Mouse (Mus musculus) MEL (cell line): ENCODE results near the gene P2rx3. TPM values are rescaled to one million over a fixed set of nuclear protein-coding genes. Genes with fewer than 3 reads are reported as not detected.

ENCODE experiments used
- DNase-seq: peaks from one replicate; pipeline ENCODE4 v3.0.0; 2011; ENCODE audit warnings: low read depth, low spot score
- H3K27ac ChIP-seq: 2 replicates; pipeline ENCODE4 v1.5.1; 2012; ENCODE audit warnings: low read depth, mild to moderate bottlenecking, control low read depth, low read length, moderate library complexity; ENCODE audit not compliant: control insufficient read depth
- H3K27me3 ChIP-seq, 2 experiments: fragments of 150-350 bp in 1 of 2; sonication (generic) in 1 of 2; 2 replicates each; pipeline ENCODE4 v1.6.1; 2012; ENCODE audit warnings: low read length in 2 of 2, mild to moderate bottlenecking in 2 of 2, improper control_type of control experiment in 1 of 2, moderate library complexity in 1 of 2; ENCODE audit not compliant: insufficient read depth in 2 of 2, control insufficient read depth in 1 of 2
- H3K36me3 ChIP-seq, 2 experiments: 2 replicates each; pipeline ENCODE4 v1.6.1; 2012 to 2014; ENCODE audit warnings: low read length in 2 of 2, improper control_type of control experiment in 1 of 2, inconsistent platforms in 1 of 2, mild to moderate bottlenecking in 1 of 2; ENCODE audit not compliant: insufficient read depth in 2 of 2, control insufficient read depth in 1 of 2
- H3K4me1 ChIP-seq, 2 experiments: fragments of 150-350 bp in 1 of 2; sonication (generic) in 1 of 2; 2 replicates each; pipeline ENCODE4 v1.6.1; 2012; ENCODE audit warnings: low read length in 2 of 2, improper control_type of control experiment in 1 of 2, mild to moderate bottlenecking in 1 of 2; ENCODE audit not compliant: insufficient read depth in 2 of 2, control insufficient read depth in 1 of 2
- H3K4me3 ChIP-seq, 2 experiments: fragments of 150-350 bp in 1 of 2; sonication (generic) in 1 of 2; 2 replicates each; pipeline ENCODE4 v1.5.1; 2012; ENCODE audit warnings: low read depth in 2 of 2, low read length in 2 of 2, mild to moderate bottlenecking in 2 of 2, moderate library complexity in 2 of 2, control low read depth in 1 of 2, improper control_type of control experiment in 1 of 2; ENCODE audit not compliant: control insufficient read depth in 1 of 2, insufficient read depth in 1 of 2
- H3K79me2 ChIP-seq: 2 replicates; pipeline ENCODE4 v1.6.1; 2012; ENCODE audit warnings: mild to moderate bottlenecking, low read length, moderate library complexity; ENCODE audit not compliant: control insufficient read depth, poor library complexity, insufficient read depth
- H3K9ac ChIP-seq: 2 replicates; pipeline ENCODE4 v1.6.1; 2012; ENCODE audit warnings: low read depth, mild to moderate bottlenecking, control low read depth, low read length, moderate library complexity; ENCODE audit not compliant: control insufficient read depth, poor library complexity, severe bottlenecking
- H3K9me3 ChIP-seq: fragments of 150-350 bp; sonication (generic); replicated peaks from 2 replicates; pipeline ENCODE4 v1.6.1; 2012; ENCODE audit warnings: mild to moderate bottlenecking, low read length, improper control_type of control experiment, moderate library complexity; ENCODE audit not compliant: insufficient read depth
- BHLHE40 ChIP-seq: IDR thresholded peaks from 2 replicates; pipeline ENCODE4 v1.6.1; 2012; ENCODE audit warnings: low read depth, mild to moderate bottlenecking, inconsistent platforms, low read length, improper control_type of control experiment, borderline replicate concordance
- CHD2 ChIP-seq: IDR thresholded peaks from 2 replicates; pipeline ENCODE4 v1.6.1; 2011; ENCODE audit warnings: low read length, improper control_type of control experiment
- CTCF ChIP-seq, 3 experiments: IDR thresholded peaks in 2 of 3; conservative IDR thresholded peaks in 1 of 3; 2 replicates each; pipeline ENCODE4 v1.5.1; 2011 to 2012; ENCODE audit warnings: low read length in 3 of 3, low read depth in 2 of 3, mild to moderate bottlenecking in 2 of 3, improper control_type of control experiment in 1 of 3, inconsistent platforms in 1 of 3, mixed read lengths in 1 of 3, moderate library complexity in 1 of 3; ENCODE audit not compliant: control insufficient read depth in 1 of 3, insufficient read depth in 1 of 3, poor library complexity in 1 of 3, severe bottlenecking in 1 of 3
- E2F4 ChIP-seq: IDR thresholded peaks from 2 replicates; pipeline ENCODE4 v1.6.1; 2011; ENCODE audit warnings: low read depth, low read length, improper control_type of control experiment, borderline replicate concordance
- EP300 ChIP-seq, 2 experiments: IDR thresholded peaks; 2 replicates each; pipeline ENCODE4 v1.6.1; 2011; ENCODE audit warnings: improper control_type of control experiment in 2 of 2, low read length in 2 of 2, low read depth in 1 of 2, mild to moderate bottlenecking in 1 of 2
- ETS1 ChIP-seq: IDR thresholded peaks from 2 replicates; pipeline ENCODE4 v1.6.1; 2012; ENCODE audit warnings: low read depth, mild to moderate bottlenecking, inconsistent platforms, low read length, improper control_type of control experiment, moderate library complexity
- GATA1 ChIP-seq: IDR thresholded peaks from 2 replicates; pipeline ENCODE4 v1.6.1; 2011; ENCODE audit warnings: low read depth, low read length, improper control_type of control experiment
- HCFC1 ChIP-seq: IDR thresholded peaks from 2 replicates; pipeline ENCODE4 v1.6.1; 2012; ENCODE audit warnings: low read depth, mild to moderate bottlenecking, inconsistent platforms, low read length, improper control_type of control experiment, moderate library complexity
- KAT2A ChIP-seq: conservative IDR thresholded peaks from 2 replicates; pipeline ENCODE4 v1.6.1; 2012; ENCODE audit warnings: low read depth, low read length, improper control_type of control experiment, inconsistent platforms
- MAZ ChIP-seq: IDR thresholded peaks from 2 replicates; pipeline ENCODE4 v1.6.1; 2012; ENCODE audit warnings: low read depth, mild to moderate bottlenecking, inconsistent platforms, low read length, improper control_type of control experiment
- MYC ChIP-seq: IDR thresholded peaks from 2 replicates; pipeline ENCODE4 v1.6.1; 2011; ENCODE audit warnings: low read depth, mild to moderate bottlenecking, low read length, improper control_type of control experiment, moderate library complexity
- POLR2A ChIP-seq, 2 experiments: IDR thresholded peaks; 2 replicates each; pipeline ENCODE4 v1.6.1; 2011 to 2012; ENCODE audit warnings: low read length in 2 of 2, mild to moderate bottlenecking in 2 of 2, control low read depth in 1 of 2, improper control_type of control experiment in 1 of 2, low read depth in 1 of 2, moderate library complexity in 1 of 2; ENCODE audit not compliant: control insufficient read depth in 1 of 2, insufficient read depth in 1 of 2, poor library complexity in 1 of 2
- RAD21 ChIP-seq: IDR thresholded peaks from 2 replicates; pipeline ENCODE4 v1.6.1; 2011; ENCODE audit warnings: mild to moderate bottlenecking, low read depth, low read length, improper control_type of control experiment
- RCOR1 ChIP-seq: IDR thresholded peaks from 2 replicates; pipeline ENCODE4 v1.6.1; 2012; ENCODE audit warnings: low read depth, mild to moderate bottlenecking, inconsistent platforms, low read length, improper control_type of control experiment
- TAL1 ChIP-seq: IDR thresholded peaks from 2 replicates; pipeline ENCODE4 v1.6.1; 2012; ENCODE audit warnings: mild to moderate bottlenecking, inconsistent platforms, low read length, moderate library complexity, mixed read lengths
- TBP ChIP-seq: IDR thresholded peaks from 2 replicates; pipeline ENCODE4 v1.8.0; 2011; ENCODE audit warnings: low read depth, low read length, improper control_type of control experiment
- TCF12 ChIP-seq: IDR thresholded peaks from 2 replicates; pipeline ENCODE4 v1.6.1; 2014; ENCODE audit warnings: low read depth, mild to moderate bottlenecking, inconsistent platforms, low read length, improper control_type of control experiment, moderate library complexity
- USF1 ChIP-seq: IDR thresholded peaks from 2 replicates; pipeline ENCODE4 v1.6.1; 2014; ENCODE audit warnings: low read depth, mild to moderate bottlenecking, inconsistent platforms, low read length, improper control_type of control experiment, moderate library complexity
- USF2 ChIP-seq, 2 experiments: IDR thresholded peaks; 2 replicates each; pipeline ENCODE4 v1.6.1; 2011 to 2012; ENCODE audit warnings: improper control_type of control experiment in 2 of 2, low read length in 2 of 2, borderline replicate concordance in 1 of 2, inconsistent platforms in 1 of 2, low read depth in 1 of 2, mild to moderate bottlenecking in 1 of 2; ENCODE audit not compliant: insufficient read depth in 1 of 2
- ZC3H11A ChIP-seq: IDR thresholded peaks from 2 replicates; pipeline ENCODE4 v1.6.1; 2012; ENCODE audit warnings: low read depth, mild to moderate bottlenecking, inconsistent platforms, low read length, improper control_type of control experiment
- ZKSCAN1 ChIP-seq: IDR thresholded peaks from 2 replicates; pipeline ENCODE4 v1.6.1; 2012; ENCODE audit warnings: low read depth, mild to moderate bottlenecking, inconsistent platforms, low read length, improper control_type of control experiment, moderate library complexity
- ZMIZ1 ChIP-seq: IDR thresholded peaks from 2 replicates; pipeline ENCODE4 v1.6.1; 2012; ENCODE audit warnings: low read depth, mild to moderate bottlenecking, inconsistent platforms, low read length, improper control_type of control experiment, moderate library complexity
- ZNF384 ChIP-seq: IDR thresholded peaks from 2 replicates; pipeline ENCODE4 v1.6.1; 2012; ENCODE audit warnings: low read depth, mild to moderate bottlenecking, inconsistent platforms, low read length, improper control_type of control experiment
- polyA plus RNA-seq, 2 experiments: library from polyadenylated mRNA; stranded (reverse) in 1 of 2; unstranded in 1 of 2; fragments of >175 nt in 1 of 2; fragments of >200 nt in 1 of 2; gene quantifications; 2 replicates each; pipeline versions ENCODE4 v1.2.1 to v1.2.4; 2012; ENCODE audit warnings: low replicate concordance in 2 of 2, low read depth in 1 of 2; ENCODE audit not compliant: insufficient read length in 2 of 2, insufficient read depth in 1 of 2, missing spikeins in 1 of 2
- total RNA-seq: library from RNA; depleted of rRNA; stranded (reverse); fragments of 300-350 nt; gene quantifications from 2 replicates; pipeline ENCODE4 v1.2.3, GENCODE M21; 2012

Gene P2rx3
- total and polyA plus RNA-seq, 3 experiments, result 0.36 TPM; not detected in 2

- no peaks in the 10 kb centered on the region for H3K27me3 ChIP-seq
- TF ChIP-seq RCOR1, result no peak
- no peak; the same call in 1 of the 2 replicates for TF ChIP-seq USF1
- no peak for TF ChIP-seq RAD21
- no peak for TF ChIP-seq USF2 (IDR thresholded peaks at IDR 0.05; ENCODE audit: borderline replicate concordance in 1 of 2, insufficient read depth in 1 of 2, low read depth in 1 of 2, low read length in 2 of 2)
- no peak for TF ChIP-seq ETS1
- TF ChIP-seq ZNF384, result no peak
- TF ChIP-seq CHD2, result no peak
- no peak for TF ChIP-seq MAZ
- no peak for TF ChIP-seq KAT2A
- no peak for TF ChIP-seq TBP
- no peak for TF ChIP-seq ZKSCAN1
- no peak for TF ChIP-seq CTCF (IDR thresholded peaks at IDR 0.05 in 2 of 3, conservative IDR thresholded peaks at IDR 0.05 in 1 of 3; ENCODE audit: control insufficient read depth in 1 of 3, insufficient read depth in 1 of 3, low read depth in 2 of 3, low read length in 3 of 3, poor library complexity in 1 of 3, severe bottlenecking in 1 of 3)
- no peak for TF ChIP-seq HCFC1
- TF ChIP-seq GATA1, result peak; percentile 74; the same call in 1 of the 2 replicates
- TF ChIP-seq POLR2A (IDR thresholded peaks at IDR 0.05; ENCODE audit: control insufficient read depth in 1 of 2, insufficient read depth in 1 of 2, low read depth in 1 of 2, low read length in 2 of 2, poor library complexity in 1 of 2), result no peak
- TF ChIP-seq TCF12, result no peak
- no peak for TF ChIP-seq ZMIZ1
- peak in 1 of 2 experiments; percentile 5; a peak in 3 of 4 replicates for TF ChIP-seq EP300 (IDR thresholded peaks at IDR 0.05; ENCODE audit: low read depth in 1 of 2, low read length in 2 of 2)
- TF ChIP-seq MYC, result 0 out of 2 replicates have a peak, but pooled peaks have one; percentile 38
- no peak for TF ChIP-seq ZC3H11A
- peak; percentile 58 for TF ChIP-seq TAL1
- TF ChIP-seq BHLHE40, result no peak
- no peak for TF ChIP-seq E2F4
- no peaks in the 10 kb centered on the region for H3K79me2 ChIP-seq
- H3K4me3 ChIP-seq, result no peak within 1 kb of the TSS
- no peaks in the 10 kb centered on the region for H3K9me3 ChIP-seq
- H3K4me1 ChIP-seq, result peaks cover 0 to 18% of the 10 kb centered on the region in 2 experiments; a peak in 3 of 4 replicates
- DNase-seq, result peak; percentile 76
- H3K27ac ChIP-seq, result peak within 1 kb of the TSS; percentile 23; the same call in 1 of the 2 replicates
- H3K9ac ChIP-seq, result no peak within 1 kb of the TSS
- H3K36me3 ChIP-seq, result peaks cover 0 to 11% of the 10 kb centered on the region in 2 experiments; a peak in 2 of 4 replicates
These were observed 57.1 kb downstream of the P2rx3 start, which contains the start of gene Prg2 for GRCm38 (mm10) chr2:84980188-84980587. Gene Prg2, plus strand, starts transcription at chr2:84980461.
